ENCODE assay signal across 17 mouse cellular contexts in the genomic region with DNA sequence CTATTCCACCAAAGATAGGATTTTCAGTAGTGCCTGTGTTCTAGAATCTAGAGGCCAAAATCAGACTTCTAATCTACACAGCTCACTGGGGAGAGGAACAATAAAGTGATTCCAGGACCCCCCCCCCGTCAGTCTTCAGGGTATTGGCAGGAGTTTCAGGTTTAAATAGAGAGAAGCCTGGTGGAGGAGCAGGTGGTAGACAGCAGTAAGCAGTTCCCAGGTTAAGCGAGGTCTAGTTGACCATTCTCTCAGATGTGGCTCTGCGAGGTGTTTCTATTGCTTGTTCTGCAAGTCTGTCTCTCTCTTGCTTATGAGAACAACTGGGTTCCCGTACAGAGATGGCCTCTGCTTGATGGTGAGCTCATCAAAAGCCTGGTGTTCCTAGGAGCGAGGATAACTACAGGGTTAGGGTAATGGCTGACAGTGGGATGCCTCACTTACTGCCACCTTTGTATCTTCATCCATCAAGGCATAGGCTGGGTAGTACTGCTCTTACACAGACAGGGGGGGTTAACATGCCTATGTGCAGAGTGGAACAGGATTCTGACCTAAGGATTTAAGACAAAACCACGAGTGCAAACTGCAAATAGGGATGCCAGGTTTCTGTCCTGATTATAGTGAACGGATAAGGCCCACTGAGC.
A peak's percentile ranks its signal among the peaks of the same experiment; 100 is the strongest.
DNase-seq lines count a peak whose midpoint lies in the region; ATAC-seq and TF ChIP-seq lines count a peak whose summit lies in the region.
"Had no signal": no experiment of that assay in that cellular context is flagged by ENCODE, and none has a peak within 500 bp of the region (broad histone marks: within the 10 kb centered on the region; RNA-seq: fewer than 3 reads in every experiment).

No protein-coding gene starts in this region.

- DNase-seq in forebrain, embryonic 10.5 days (ENCODE audit: extremely low spot score, low spot score), result no peak
- DNase-seq in midbrain, embryonic 11.5 days (ENCODE audit: low spot score, missing footprints), result no peak
- DNase-seq in midbrain, embryonic 10.5 days (ENCODE audit: low spot score), result no peak
- no peak for DNase-seq in forebrain, postnatal 0 days
- DNase-seq in kidney, adult 2 months, result no peak
- DNase-seq in layer of hippocampus, postnatal 36 days, result no peak
- DNase-seq: adrenal gland, postnatal 36 days; gastrocnemius, postnatal 36 days; kidney, adult 11 months; kidney, postnatal 10 days; lung, adult 18-20 months; lung, postnatal 14 days; right cerebral cortex, adult 18-20 months had no signal

- no peak for TF ChIP-seq POLR2A in kidney, adult 2 months (IDR thresholded peaks at IDR 0.05; ENCODE audit: low read depth, low read length)

- no peaks in the 10 kb centered on the region for H3K9me3 ChIP-seq in forebrain, embryonic 12.5 days
- H3K9me3 ChIP-seq in forebrain, embryonic 10.5 days, result no peaks in the 10 kb centered on the region
- no peaks in the 10 kb centered on the region for H3K9me3 ChIP-seq in midbrain, embryonic 11.5 days (ENCODE audit: control insufficient read depth, low read length)
- no peaks in the 10 kb centered on the region for H3K9me3 ChIP-seq in midbrain, embryonic 10.5 days (replicated peaks)
- H3K9me3 ChIP-seq in forebrain, postnatal 0 days (ENCODE audit: low read length), result no peaks in the 10 kb centered on the region
- H3K9me3 ChIP-seq in midbrain, embryonic 16.5 days (replicated peaks; ENCODE audit: control insufficient read depth, low read length, poor library complexity, severe bottlenecking), result no peaks in the 10 kb centered on the region
- H3K9me3 ChIP-seq: embryonic facial prominence, embryonic 13.5 days had no signal

- H3K4me1 ChIP-seq in forebrain, embryonic 12.5 days, result peaks cover 34% of the 10 kb centered on the region
- peaks cover 24% of the 10 kb centered on the region; the same call in 1 of the 2 replicates for H3K4me1 ChIP-seq in forebrain, embryonic 10.5 days
- H3K4me1 ChIP-seq in midbrain, embryonic 11.5 days (ENCODE audit: control insufficient read depth, insufficient read depth, low read length), result peaks cover 6% of the 10 kb centered on the region; the same call in 1 of the 2 replicates
- H3K4me1 ChIP-seq in midbrain, embryonic 10.5 days, result peaks cover 20% of the 10 kb centered on the region
- 0 out of 2 replicates have a peak, but pooled peaks cover 3% of the 10 kb centered on the region for H3K4me1 ChIP-seq in forebrain, postnatal 0 days (ENCODE audit: insufficient read depth)
- peaks cover 21% of the 10 kb centered on the region for H3K4me1 ChIP-seq in midbrain, embryonic 16.5 days (ENCODE audit: control insufficient read depth, insufficient read depth, low read length)
- peaks cover 13% of the 10 kb centered on the region; the same call in 1 of the 2 replicates for H3K4me1 ChIP-seq in kidney, adult 2 months (ENCODE audit: control insufficient read depth, insufficient read depth, low read length)

- ATAC-seq in forebrain, embryonic 12.5 days (ENCODE audit: low FRiP score), result peak; percentile 60; the same call in 1 of the 2 replicates
- ATAC-seq in midbrain, embryonic 11.5 days (ENCODE audit: low FRiP score), result peak; percentile 43; the same call in 1 of the 2 replicates
- 0 out of 2 replicates have a peak, but pooled peaks have one; percentile 16 for ATAC-seq in forebrain, postnatal 0 days
- peak; percentile 49; the same call in 1 of the 2 replicates for ATAC-seq in midbrain, embryonic 16.5 days

- H3K27ac ChIP-seq in forebrain, embryonic 12.5 days, result 0 out of 2 replicates have a peak overlapping the region, but pooled peaks have one; percentile 8
- H3K27ac ChIP-seq in forebrain, embryonic 10.5 days, result no peak overlapping the region
- H3K27ac ChIP-seq in midbrain, embryonic 11.5 days (ENCODE audit: low read depth, low read length), result no peak overlapping the region
- H3K27ac ChIP-seq in midbrain, embryonic 10.5 days (replicated peaks), result no peak overlapping the region
- no peak overlapping the region for H3K27ac ChIP-seq in forebrain, postnatal 0 days (ENCODE audit: low read depth, low read length)
- no peak overlapping the region; the same call in 1 of the 2 replicates for H3K27ac ChIP-seq in midbrain, embryonic 16.5 days (ENCODE audit: low read length)
- no peak overlapping the region for H3K27ac ChIP-seq in kidney, adult 2 months (ENCODE audit: insufficient read depth, low read depth, low read length)
- H3K27ac ChIP-seq: embryonic facial prominence, embryonic 13.5 days had no signal

- 62% methylated on average over 7 of the region's 7 CpGs for WGBS in forebrain, embryonic 12.5 days
- 85% methylated on average over 7 of the region's 7 CpGs for WGBS in forebrain, embryonic 10.5 days
- 77% methylated on average over 7 of the region's 7 CpGs for WGBS in midbrain, embryonic 11.5 days
- WGBS in midbrain, embryonic 10.5 days, result 83% methylated on average over 7 of the region's 7 CpGs
- 49% methylated on average over 7 of the region's 7 CpGs for WGBS in forebrain, postnatal 0 days
- WGBS in midbrain, embryonic 16.5 days, result 68% methylated on average over 7 of the region's 7 CpGs
- WGBS in kidney, adult 2 months, result 89% methylated on average over 7 of the region's 7 CpGs

- H3K9ac ChIP-seq in forebrain, embryonic 12.5 days, result no peak overlapping the region
- no peak overlapping the region for H3K9ac ChIP-seq in midbrain, embryonic 11.5 days (ENCODE audit: low read length)
- no peak overlapping the region for H3K9ac ChIP-seq in forebrain, postnatal 0 days
- no peak overlapping the region for H3K9ac ChIP-seq in midbrain, embryonic 16.5 days (ENCODE audit: low read depth, low read length)
- H3K9ac ChIP-seq: embryonic facial prominence, embryonic 13.5 days had no signal

- no peak overlapping the region for H3K4me2 ChIP-seq in forebrain, embryonic 12.5 days
- no peak overlapping the region for H3K4me2 ChIP-seq in midbrain, embryonic 11.5 days
- H3K4me2 ChIP-seq in forebrain, postnatal 0 days (ENCODE audit: low read depth), result no peak overlapping the region
- no peak overlapping the region for H3K4me2 ChIP-seq in midbrain, embryonic 16.5 days (ENCODE audit: low read length)
- H3K4me2 ChIP-seq: embryonic facial prominence, embryonic 13.5 days; liver, embryonic 11.5 days had no signal

- no peak for TF ChIP-seq CTCF in forebrain, postnatal 0 days (IDR thresholded peaks at IDR 0.05; ENCODE audit: low read depth)
- TF ChIP-seq CTCF in kidney, adult 2 months (conservative IDR thresholded peaks at IDR 0.05; ENCODE audit: insufficient read depth, insufficient read length, low read depth, low read length), result no peak

- H3K27me3 ChIP-seq in forebrain, embryonic 12.5 days, result no peaks in the 10 kb centered on the region
- H3K27me3 ChIP-seq in forebrain, embryonic 10.5 days (ENCODE audit: poor library complexity, severe bottlenecking), result no peaks in the 10 kb centered on the region
- H3K27me3 ChIP-seq in midbrain, embryonic 11.5 days (ENCODE audit: control insufficient read depth, insufficient read depth, low read length), result no peaks in the 10 kb centered on the region
- no peaks in the 10 kb centered on the region for H3K27me3 ChIP-seq in midbrain, embryonic 10.5 days (ENCODE audit: low read depth, poor library complexity, severe bottlenecking)
- H3K27me3 ChIP-seq in forebrain, postnatal 0 days (ENCODE audit: insufficient read depth, low read length), result no peaks in the 10 kb centered on the region
- H3K27me3 ChIP-seq in midbrain, embryonic 16.5 days (ENCODE audit: control insufficient read depth, insufficient read depth, low read depth, low read length), result no peaks in the 10 kb centered on the region
- H3K27me3 ChIP-seq in kidney, adult 2 months (replicated peaks; ENCODE audit: control insufficient read depth, insufficient read depth, low read length), result no peaks in the 10 kb centered on the region
- H3K27me3 ChIP-seq: embryonic facial prominence, embryonic 13.5 days had no signal

- H3K4me3 ChIP-seq in forebrain, embryonic 12.5 days (replicated peaks), result no peak overlapping the region
- no peak overlapping the region for H3K4me3 ChIP-seq in forebrain, embryonic 10.5 days
- no peak overlapping the region for H3K4me3 ChIP-seq in midbrain, embryonic 11.5 days (ENCODE audit: low read depth, low read length)
- no peak overlapping the region for H3K4me3 ChIP-seq in midbrain, embryonic 10.5 days
- no peak overlapping the region for H3K4me3 ChIP-seq in forebrain, postnatal 0 days (ENCODE audit: low read depth, low read length)
- no peak overlapping the region for H3K4me3 ChIP-seq in midbrain, embryonic 16.5 days (ENCODE audit: low read depth, low read length)
- H3K4me3 ChIP-seq in kidney, adult 2 months (ENCODE audit: insufficient read depth, low read depth, low read length), result no peak overlapping the region
- H3K4me3 ChIP-seq: embryonic facial prominence, embryonic 13.5 days had no signal

- H3K36me3 ChIP-seq in forebrain, embryonic 12.5 days (replicated peaks), result no peaks in the 10 kb centered on the region
- no peaks in the 10 kb centered on the region for H3K36me3 ChIP-seq in forebrain, embryonic 10.5 days (replicated peaks)
- H3K36me3 ChIP-seq in midbrain, embryonic 11.5 days (ENCODE audit: control insufficient read depth, insufficient read depth, low read length), result no peaks in the 10 kb centered on the region
- no peaks in the 10 kb centered on the region for H3K36me3 ChIP-seq in midbrain, embryonic 10.5 days
- H3K36me3 ChIP-seq in forebrain, postnatal 0 days (ENCODE audit: insufficient read depth), result no peaks in the 10 kb centered on the region
- H3K36me3 ChIP-seq in midbrain, embryonic 16.5 days (ENCODE audit: control insufficient read depth, insufficient read depth, low read length), result no peaks in the 10 kb centered on the region; the same call in 1 of the 2 replicates
- H3K36me3 ChIP-seq in kidney, adult 2 months (ENCODE audit: control insufficient read depth, insufficient read depth, low read length), result no peaks in the 10 kb centered on the region; the same call in 1 of the 2 replicates
- H3K36me3 ChIP-seq: embryonic facial prominence, embryonic 13.5 days had no signal
